Mouse (Mus musculus): Measurements from ENCODE around the gene Ptar1. TPM values are rescaled to one million over a fixed set of nuclear protein-coding genes. Genes with fewer than 3 reads are reported as not detected.
A peak's percentile ranks its signal among the peaks of the same experiment; 100 is the strongest.

Gene Ptar1
- 9.9 and 10.6 TPM in 2 replicates for total RNA-seq (2015)
- 8.8 and 12.1 TPM in 2 replicates for total RNA-seq (2017)

- ATAC-seq (ENCODE audit: poor library complexity, severe bottlenecking) = peak; percentile 97
Measured at GRCm38 (mm10) chr19:23687296-23688021, at the start of gene Ptar1. Ptar1 (plus strand) TSS chr19:23687429.

GRCm38 (mm10) chr19:23643819-23644218, 43.4 kb upstream of the Ptar1 start:
- ATAC-seq (ENCODE audit: poor library complexity, severe bottlenecking) = no peak

GRCm38 (mm10) chr19:23645347-23645746, 41.9 kb upstream of the Ptar1 start:
- no peak for ATAC-seq (ENCODE audit: poor library complexity, severe bottlenecking)

DNA sequence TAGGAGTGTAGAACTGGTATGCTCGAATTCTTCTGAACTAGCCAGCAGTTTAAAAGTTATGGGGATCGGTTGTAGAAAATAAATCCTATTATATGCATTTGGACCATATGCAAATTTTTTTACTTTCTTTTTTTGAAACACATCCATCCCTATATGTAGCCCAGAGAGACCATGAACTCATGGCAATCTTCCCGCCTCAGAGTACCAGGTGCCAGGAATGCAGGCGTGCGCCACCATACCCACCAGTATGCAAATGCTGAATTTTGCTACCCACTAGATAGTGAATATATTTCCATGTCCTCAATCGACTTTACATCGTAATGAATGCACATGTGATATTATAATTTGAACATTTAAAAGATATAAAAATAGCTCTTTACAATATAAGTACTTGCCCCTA, 39.9 kb upstream of the Ptar1 start:
- no peak for ATAC-seq (ENCODE audit: poor library complexity, severe bottlenecking)

DNA sequence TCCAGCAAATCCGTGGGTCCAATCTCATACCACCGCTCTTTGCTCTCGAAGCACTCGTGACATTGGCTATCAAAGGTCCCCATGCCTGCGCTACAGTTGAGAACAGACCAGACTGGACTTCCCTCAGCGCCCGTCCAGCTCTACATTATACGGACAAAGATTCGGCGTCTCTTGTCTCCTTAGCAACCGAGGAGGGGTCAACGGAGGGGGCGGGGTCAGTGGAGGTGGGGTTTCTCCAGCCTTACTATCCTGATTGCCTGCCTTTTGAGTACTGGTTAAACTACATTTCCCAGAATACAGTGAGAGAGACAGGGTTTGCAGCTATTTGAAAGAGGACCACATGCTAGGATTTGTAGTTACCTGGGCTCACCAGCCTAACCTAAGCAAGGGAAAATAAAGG, 34.6 kb upstream of the Ptar1 start, which contains the start of gene 1700028P14Rik:
Gene 1700028P14Rik, minus strand, starts transcription at position 169 of the 400 bp plus-strand sequence.
- no peak for ATAC-seq (ENCODE audit: poor library complexity, severe bottlenecking)

GRCm38 (mm10) chr19:23653154-23653553, 34.1 kb upstream of the Ptar1 start:
- ATAC-seq (ENCODE audit: poor library complexity, severe bottlenecking) = no peak

DNA sequence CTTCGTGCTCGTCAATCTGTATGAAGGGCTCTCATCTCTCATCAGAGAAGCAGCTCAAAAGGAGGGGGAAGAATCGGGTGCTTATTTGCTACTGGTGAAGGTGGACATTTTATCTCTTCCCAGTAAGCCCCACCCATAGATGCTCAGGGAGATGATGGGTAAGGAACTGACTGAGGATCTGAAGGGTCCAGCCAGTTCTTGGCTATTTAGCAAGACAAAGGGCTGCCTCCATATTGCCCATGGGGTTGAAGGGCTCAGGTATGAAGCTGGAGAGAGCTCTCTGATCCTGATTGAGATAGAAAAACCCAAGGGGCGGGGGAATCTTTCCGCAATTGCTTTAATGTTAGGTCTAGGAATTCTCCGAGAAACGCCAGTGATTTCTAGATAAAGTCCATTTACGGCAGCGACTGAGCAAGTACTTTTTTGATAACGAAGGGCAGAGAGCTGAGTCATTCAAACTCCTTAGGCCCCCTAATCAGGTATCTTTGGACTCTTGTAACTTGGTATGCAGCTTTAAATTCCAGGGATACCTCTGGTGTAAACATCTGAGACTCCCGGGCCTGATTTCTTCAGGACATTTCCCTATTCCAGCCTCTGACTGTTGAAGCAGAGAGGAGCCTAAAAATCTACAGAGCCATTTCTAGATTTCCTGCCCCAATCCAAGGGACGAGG, 29.8 kb upstream of the Ptar1 start:
- ATAC-seq (ENCODE audit: poor library complexity, severe bottlenecking) = no peak

DNA sequence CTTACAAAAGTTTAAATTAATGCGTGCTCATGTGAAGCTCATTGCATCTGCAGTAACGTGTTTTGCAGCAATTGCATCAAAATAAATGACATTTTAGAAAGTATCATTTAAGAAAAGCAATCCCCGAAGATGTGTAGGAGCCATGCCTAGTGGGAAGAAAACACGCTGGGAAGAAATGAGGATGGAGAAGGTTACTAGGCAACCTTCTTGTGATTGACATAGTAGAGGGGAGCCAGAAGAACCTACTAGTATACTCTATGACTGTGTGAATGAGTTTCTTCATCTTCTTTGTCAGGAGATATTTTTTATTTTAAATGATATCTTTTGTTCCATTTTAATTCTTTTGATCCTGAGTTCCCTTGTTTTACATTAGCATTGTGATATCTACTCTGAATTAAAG, 28.9 kb upstream of the Ptar1 start:
- ATAC-seq (ENCODE audit: poor library complexity, severe bottlenecking) = no peak

GRCm38 (mm10) chr19:23664083-23664482, 23.1 kb upstream of the Ptar1 start:
- ATAC-seq (ENCODE audit: poor library complexity, severe bottlenecking) = no peak

DNA sequence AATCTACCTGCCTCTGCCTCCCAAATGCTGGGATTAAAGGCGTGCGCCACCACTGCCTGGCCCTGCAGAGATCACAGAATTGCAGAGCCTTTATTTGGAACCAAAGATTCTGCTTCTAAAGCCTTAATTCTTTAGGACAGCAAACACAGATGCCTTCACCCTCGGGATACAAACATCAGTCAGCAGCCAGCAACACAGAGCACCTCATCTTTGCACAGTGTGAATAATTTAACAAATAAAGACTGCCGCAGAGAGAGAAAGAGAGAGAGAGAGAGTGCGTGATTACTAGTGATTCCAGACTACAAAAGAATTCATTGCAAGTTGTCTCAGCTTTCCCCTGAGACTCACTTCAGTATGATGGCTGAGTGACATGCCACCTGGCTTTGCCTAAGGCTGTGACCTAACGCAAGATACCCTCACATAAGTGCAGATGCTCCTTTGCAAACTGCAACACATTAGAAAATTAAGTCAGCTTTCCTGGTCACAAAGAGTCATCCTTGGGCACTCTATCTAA, 19.0 kb upstream of the Ptar1 start:
- no peak for ATAC-seq (ENCODE audit: poor library complexity, severe bottlenecking)

DNA sequence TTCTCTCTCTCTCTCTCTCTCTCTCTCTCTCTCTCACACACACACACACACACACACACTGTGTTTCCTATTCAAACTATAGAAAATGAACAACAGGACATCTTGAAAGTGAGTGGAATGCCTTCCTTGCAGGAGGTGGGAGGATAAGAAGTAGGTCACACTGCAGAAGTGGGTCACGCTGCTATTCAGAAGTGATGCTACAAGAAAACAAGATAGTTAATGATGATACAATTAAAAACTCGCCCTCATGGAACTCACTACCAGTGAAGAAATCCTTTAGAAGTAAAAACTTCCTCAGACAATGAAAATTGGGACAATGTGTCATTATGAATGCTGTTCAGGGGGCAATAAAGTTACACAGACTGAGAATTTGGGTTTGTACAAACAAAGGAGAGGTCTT, 14.2 kb upstream of the Ptar1 start:
- no peak for ATAC-seq (ENCODE audit: poor library complexity, severe bottlenecking)

DNA sequence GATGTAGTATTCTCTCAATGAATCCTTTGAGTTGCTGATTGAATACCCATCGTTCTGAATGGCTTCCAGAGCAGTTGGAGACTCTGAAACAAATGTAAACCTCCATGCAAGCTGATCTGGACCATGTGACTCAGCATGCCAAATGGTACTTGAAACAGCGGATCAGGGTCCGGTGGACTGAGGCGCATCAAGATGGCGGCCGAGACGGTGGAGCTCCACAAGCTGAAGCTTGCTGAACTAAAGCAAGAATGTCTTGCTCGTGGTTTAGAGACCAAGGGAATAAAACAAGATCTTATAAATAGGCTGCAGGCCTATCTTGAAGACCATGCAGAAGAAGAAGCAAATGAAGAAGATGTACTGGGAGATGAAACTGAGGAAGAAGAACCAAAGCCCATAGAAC, 11.6 kb upstream of the Ptar1 start:
- peak; percentile 52; the same call in 1 of the 2 replicates for ATAC-seq (ENCODE audit: poor library complexity, severe bottlenecking)

DNA sequence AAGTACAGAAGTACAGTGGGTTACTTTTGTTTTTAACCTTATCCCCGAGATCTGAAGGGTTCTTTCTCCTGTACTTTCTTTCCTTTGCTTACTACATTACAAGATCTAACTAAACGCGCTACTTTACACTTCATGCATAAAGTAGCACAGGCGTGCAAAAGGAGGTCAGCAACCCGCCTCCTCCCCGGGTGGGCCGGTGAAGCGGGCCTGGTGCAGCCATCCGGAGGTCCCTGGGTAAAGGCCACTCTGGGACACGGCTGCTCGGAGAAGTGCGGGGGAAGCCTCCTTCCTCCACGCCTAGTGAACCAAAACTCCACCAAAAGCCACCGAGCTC, 300 bp upstream of the Ptar1 start:
- ATAC-seq (ENCODE audit: poor library complexity, severe bottlenecking) = no peak

DNA sequence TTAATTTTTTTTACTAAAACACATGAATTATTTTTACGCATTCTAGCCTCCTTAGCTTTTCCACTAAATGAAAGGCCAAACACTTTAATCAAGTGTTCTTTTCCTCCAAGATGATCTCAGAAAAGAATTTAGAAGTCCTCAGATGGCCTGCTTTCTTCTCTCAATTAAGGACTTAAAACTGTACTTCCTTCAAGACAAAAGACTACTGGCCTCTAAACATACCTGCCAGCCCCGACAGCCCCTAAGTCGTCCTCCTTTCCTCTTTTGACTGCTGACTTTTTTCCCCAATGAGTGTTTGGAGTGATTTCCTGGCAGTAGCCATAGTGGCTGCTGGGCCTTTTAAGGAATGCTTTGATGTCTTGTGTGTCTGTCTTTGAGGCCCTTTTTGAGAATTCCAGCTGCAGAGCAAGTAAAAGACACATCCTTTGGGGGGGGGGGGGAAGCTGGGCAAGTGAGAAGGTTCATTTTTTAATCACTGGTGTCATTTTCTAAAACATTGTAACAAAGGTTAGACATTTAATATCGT, 1.3 kb downstream of the Ptar1 start:
- ATAC-seq (ENCODE audit: poor library complexity, severe bottlenecking) = no peak

DNA sequence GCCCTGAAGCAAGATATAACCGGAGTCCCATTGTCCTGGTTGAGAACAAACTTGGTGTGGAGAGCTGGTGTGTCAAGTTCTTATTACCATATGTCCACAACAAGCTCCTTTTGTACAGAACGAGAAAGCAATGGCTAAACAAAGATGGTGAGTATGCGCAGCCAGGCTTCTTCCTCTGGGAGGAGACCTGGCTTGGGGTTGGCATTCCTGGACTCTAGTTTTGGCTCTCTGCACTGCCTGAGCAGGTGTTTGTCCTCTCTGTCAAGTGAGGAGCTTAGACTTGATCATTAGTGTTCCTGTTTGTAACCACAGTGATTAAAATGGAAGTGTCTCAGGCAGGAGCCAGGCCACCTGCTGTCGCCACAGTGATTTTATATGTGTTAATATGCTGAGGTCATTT, 7.1 kb downstream of the Ptar1 start:
- ATAC-seq (ENCODE audit: poor library complexity, severe bottlenecking) = no peak

DNA sequence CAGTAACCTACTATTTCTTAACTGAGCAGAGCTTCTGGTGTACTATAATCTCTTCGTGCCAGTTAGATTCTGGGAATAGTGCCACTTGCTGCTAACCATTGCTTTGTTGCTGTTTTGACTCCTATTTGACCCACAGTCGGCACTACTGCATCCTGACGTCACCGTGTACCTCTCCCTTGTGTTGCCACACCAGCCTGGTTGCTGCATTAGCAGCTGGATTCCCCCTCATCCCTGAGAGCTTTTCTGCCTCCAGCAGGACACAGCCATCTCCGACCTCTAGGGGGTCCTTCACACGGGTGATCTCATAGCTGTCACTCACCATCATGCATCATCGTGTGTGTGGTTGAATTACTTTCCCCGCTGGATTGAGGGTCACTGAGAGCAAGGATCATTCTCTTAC, 10.6 kb downstream of the Ptar1 start:
- ATAC-seq (ENCODE audit: poor library complexity, severe bottlenecking) = no peak

GRCm38 (mm10) chr19:23698366-23698765, 11.1 kb downstream of the Ptar1 start:
- ATAC-seq (ENCODE audit: poor library complexity, severe bottlenecking) = no peak

DNA sequence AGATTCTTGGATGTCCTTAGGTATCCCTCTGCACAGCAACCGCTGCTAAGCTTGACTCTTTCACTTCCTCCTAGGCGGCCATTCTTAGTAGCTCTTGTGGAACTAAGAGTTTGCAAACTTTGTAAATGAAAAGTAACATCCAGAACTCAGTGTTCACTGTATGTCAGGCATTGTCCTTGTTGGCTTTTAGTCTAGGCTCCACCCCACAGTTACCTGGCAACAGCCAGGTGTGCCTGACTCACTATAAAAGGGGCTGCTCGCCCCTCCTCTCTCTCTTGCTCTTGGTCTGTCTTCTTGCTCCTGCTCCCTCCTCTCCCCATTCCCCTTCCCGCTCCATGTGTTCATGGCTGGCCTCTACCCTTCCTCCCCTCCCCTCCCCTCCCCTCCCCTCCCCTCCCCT, 11.9 kb downstream of the Ptar1 start:
- ATAC-seq (ENCODE audit: poor library complexity, severe bottlenecking) = peak; percentile 57

DNA sequence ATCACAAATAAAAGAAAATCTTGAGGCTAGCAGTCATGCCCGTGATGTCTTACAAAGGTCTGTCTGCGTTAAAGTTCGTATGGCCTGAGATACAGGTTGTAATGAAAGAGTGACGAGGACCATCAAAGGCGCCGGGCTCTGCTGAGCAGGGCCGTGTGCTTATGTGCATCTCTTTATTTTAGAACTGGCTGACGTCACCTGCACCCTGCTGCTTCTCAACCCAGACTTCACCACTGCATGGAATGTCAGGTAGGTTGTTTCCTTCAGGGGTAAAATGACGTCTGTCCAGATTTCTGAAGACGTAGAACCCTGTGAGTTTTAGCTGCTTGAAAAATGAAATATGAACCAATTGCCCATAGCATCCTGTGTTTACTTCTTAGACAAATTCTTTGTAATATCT, 15.7 kb downstream of the Ptar1 start:
- ATAC-seq (ENCODE audit: poor library complexity, severe bottlenecking) = no peak

DNA sequence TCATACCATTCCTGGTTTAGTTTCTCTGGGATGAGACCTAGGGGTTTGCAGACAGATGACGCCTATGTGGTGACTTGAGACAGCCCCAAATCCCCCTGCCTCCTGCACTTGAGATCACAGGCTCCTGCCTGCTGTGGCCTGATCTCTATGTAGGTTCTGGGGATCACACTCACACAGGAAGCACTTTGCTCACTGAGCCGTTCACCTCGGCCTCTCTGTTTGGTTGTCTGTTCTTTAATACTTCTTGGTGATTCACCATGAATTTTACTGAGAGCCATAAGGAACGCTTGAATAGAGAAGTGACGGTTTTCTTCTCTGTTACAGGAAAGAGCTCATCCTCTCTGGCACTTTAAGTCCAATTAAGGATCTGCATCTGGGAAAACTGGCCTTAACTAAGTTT, 18.2 kb downstream of the Ptar1 start:
- ATAC-seq (ENCODE audit: poor library complexity, severe bottlenecking) = no peak

- no peak for ATAC-seq (ENCODE audit: poor library complexity, severe bottlenecking)
Measured at GRCm38 (mm10) chr19:23746506-23746905, 59.3 kb downstream of the Ptar1 start.

- no peak for ATAC-seq (ENCODE audit: poor library complexity, severe bottlenecking)
Measured at GRCm38 (mm10) chr19:23757011-23757410, 69.8 kb downstream of the Ptar1 start.

Data from megakaryocyte, adult 5-6 weeks (primary cell).